Mouse (Mus musculus): ENCODE measurements around the gene Rybp.

DNA sequence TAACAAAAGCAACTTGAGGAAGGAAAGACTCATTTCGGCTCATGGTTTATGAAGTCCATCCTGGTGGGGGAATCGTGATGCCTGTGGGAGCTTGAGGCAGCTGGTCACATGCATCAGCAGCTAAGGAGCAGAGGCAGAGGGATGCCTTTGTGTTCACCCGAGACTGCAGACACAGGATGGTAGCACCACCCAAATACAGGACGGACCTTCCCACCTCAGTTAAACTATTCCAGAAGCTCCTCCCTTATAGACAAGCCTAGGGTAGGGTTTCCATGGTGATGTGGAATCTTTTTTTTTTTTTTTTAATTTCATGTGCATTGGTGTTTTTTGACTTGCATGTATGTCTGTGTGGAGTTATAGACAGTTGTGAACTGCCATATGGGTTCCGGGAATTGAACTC is 64.4 kb downstream of the Rybp start:
- TF ChIP-seq CTCF (IDR thresholded peaks at IDR 0.05; ENCODE audit: low read depth, low read length) = no peak
- no peak for TF ChIP-seq POLR2A (IDR thresholded peaks at IDR 0.05; ENCODE audit: borderline replicate concordance, low read depth, low read length)

Measured in bone marrow macrophage, adult 2 months (primary cell).